21 mouse cellular contexts compared by ENCODE assay signal in the genomic region with DNA sequence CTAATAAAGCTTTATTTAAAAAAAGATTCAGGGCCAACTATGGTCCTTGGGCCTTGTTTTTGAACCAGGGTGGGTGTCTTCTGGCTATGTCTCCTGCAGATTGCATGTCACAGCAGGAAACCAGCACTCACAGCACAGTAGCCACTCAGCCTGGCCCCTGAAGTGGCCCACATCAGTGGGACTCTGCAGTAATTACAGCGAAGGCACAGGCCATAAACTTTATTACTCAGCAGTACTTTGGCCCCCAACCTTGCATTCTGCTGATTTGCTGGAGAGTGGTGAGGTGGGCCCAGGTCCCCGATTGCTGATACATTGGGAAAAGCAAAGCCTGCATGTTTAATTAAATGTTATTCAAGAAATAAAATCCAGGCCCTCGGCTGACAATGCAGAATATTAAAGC.
"Had no signal": no experiment of that assay in that cellular context is flagged by ENCODE, and none has a peak within 500 bp of the region (broad histone marks: within the 10 kb centered on the region; RNA-seq: fewer than 3 reads in every experiment).

No protein-coding gene starts in this region.

- H3K9ac ChIP-seq: limb, embryonic 12.5 days; limb, embryonic 15.5 days; liver, embryonic 14.5 days; liver, postnatal 0 days; lung, embryonic 14.5 days; midbrain, embryonic 13.5 days; neural tube, embryonic 12.5 days; stomach, embryonic 15.5 days had no signal

- H3K4me2 ChIP-seq: limb, embryonic 12.5 days; limb, embryonic 15.5 days; liver, embryonic 11.5 days; lung, embryonic 14.5 days; midbrain, embryonic 13.5 days; neural tube, embryonic 12.5 days; stomach, embryonic 15.5 days had no signal

- ATAC-seq: liver, postnatal 0 days; lung, postnatal 0 days; midbrain, embryonic 13.5 days had no signal

- H3K27me3 ChIP-seq: limb, embryonic 15.5 days; midbrain, embryonic 13.5 days; neural tube, embryonic 12.5 days; stomach, embryonic 15.5 days had no signal

- H3K9me3 ChIP-seq: limb, embryonic 12.5 days; limb, embryonic 15.5 days; midbrain, embryonic 10.5 days; midbrain, embryonic 13.5 days; neural tube, embryonic 12.5 days; stomach, embryonic 15.5 days had no signal

- H3K27ac ChIP-seq: limb, embryonic 12.5 days; limb, embryonic 15.5 days; liver, embryonic 14.5 days; macrophage; midbrain, embryonic 10.5 days; midbrain, embryonic 13.5 days; neural tube, embryonic 12.5 days; stomach, embryonic 15.5 days had no signal

- H3K4me3 ChIP-seq: limb, embryonic 12.5 days; limb, embryonic 15.5 days; midbrain, embryonic 10.5 days; midbrain, embryonic 13.5 days; neural tube, embryonic 12.5 days; stomach, embryonic 15.5 days had no signal

- H3K36me3 ChIP-seq: limb, embryonic 12.5 days; limb, embryonic 15.5 days; midbrain, embryonic 10.5 days; midbrain, embryonic 13.5 days; neural tube, embryonic 12.5 days; stomach, embryonic 15.5 days had no signal

- H3K4me1 ChIP-seq: midbrain, embryonic 10.5 days; stomach, embryonic 15.5 days had no signal

- DNase-seq: kidney, adult 11 months; kidney, adult 8-10 months; kidney, postnatal 14 days; kidney, postnatal 4 days; left cerebral cortex, postnatal 4 days; liver, postnatal 0 days; lung, embryonic 14.5 days; retina, postnatal 1 day; right cerebral cortex, postnatal 25 days; spleen, adult 18-20 months; thymus, postnatal 25 days had no signal
